Mouse (Mus musculus) lung, adult 2 months (tissue): Measurements from ENCODE around the gene Hsdl2. TPM values are rescaled to one million over a fixed set of nuclear protein-coding genes. Genes with fewer than 3 reads are reported as not detected.
"Not testable (repeated sequence)": the region's sequence is repeated elsewhere in the genome, so short reads cannot be mapped to it uniquely, and the experiment has no call there.

Source experiments
- DNase-seq: peaks from one replicate; pipeline ENCODE4 v3.0.0; 2022
- H3K4me1 ChIP-seq: fragments of 200-500 bp; 2 replicates; pipeline ENCODE4 v1.6.1; 2011; ENCODE audit warnings: low read length; ENCODE audit not compliant: control insufficient read depth, insufficient read depth
- H3K4me3 ChIP-seq: fragments of 200-500 bp; replicated peaks from 2 replicates; pipeline ENCODE3; 2011; ENCODE audit warnings: low read depth, mild to moderate bottlenecking, control low read depth, low read length; ENCODE audit errors: extremely low read depth
- CTCF ChIP-seq: fragments of 200-500 bp; IDR thresholded peaks from 2 replicates; pipeline ENCODE4 v1.5.1; 2011; ENCODE audit warnings: mild to moderate bottlenecking, low read length, control low read depth; ENCODE audit not compliant: insufficient read depth
- POLR2A ChIP-seq: fragments of 200-500 bp; IDR thresholded peaks from 2 replicates; pipeline ENCODE4 v1.6.1; 2011; ENCODE audit warnings: low read depth, mild to moderate bottlenecking, control low read depth, low read length, borderline replicate concordance; ENCODE audit errors: extremely low read depth
- WGBS: fragments of 180-500 bp; shearing (Covaris S2); methylation state at CpG from one replicate; pipeline ENCODE4 v1.1.7; 2018; 5-methylcytosine and 5-hydroxymethylcytosine counted together
- polyA plus RNA-seq: library from polyadenylated mRNA; depleted of rRNA; stranded (reverse); fragments of >200 nt; gene quantifications from 2 replicates; pipeline ENCODE4 v1.2.3, GENCODE M21; 2012

The Hsdl2 gene
- polyA plus RNA-seq, 1 experiment, result 16.1 TPM

- peaks cover 5% of the 10 kb centered on the region; the same call in 1 of the 2 replicates for H3K4me1 ChIP-seq
- H3K4me3 ChIP-seq, result peak overlapping the region; percentile 96
- no peak for TF ChIP-seq CTCF
- TF ChIP-seq POLR2A, result no peak
- peak; percentile 83 for DNase-seq
- under 1% methylated on average over 81 of the region's 83 CpGs for WGBS
These were observed 32.7 kb upstream of the Hsdl2 start for GRCm38 (mm10) chr4:59548560-59549174.

DNA sequence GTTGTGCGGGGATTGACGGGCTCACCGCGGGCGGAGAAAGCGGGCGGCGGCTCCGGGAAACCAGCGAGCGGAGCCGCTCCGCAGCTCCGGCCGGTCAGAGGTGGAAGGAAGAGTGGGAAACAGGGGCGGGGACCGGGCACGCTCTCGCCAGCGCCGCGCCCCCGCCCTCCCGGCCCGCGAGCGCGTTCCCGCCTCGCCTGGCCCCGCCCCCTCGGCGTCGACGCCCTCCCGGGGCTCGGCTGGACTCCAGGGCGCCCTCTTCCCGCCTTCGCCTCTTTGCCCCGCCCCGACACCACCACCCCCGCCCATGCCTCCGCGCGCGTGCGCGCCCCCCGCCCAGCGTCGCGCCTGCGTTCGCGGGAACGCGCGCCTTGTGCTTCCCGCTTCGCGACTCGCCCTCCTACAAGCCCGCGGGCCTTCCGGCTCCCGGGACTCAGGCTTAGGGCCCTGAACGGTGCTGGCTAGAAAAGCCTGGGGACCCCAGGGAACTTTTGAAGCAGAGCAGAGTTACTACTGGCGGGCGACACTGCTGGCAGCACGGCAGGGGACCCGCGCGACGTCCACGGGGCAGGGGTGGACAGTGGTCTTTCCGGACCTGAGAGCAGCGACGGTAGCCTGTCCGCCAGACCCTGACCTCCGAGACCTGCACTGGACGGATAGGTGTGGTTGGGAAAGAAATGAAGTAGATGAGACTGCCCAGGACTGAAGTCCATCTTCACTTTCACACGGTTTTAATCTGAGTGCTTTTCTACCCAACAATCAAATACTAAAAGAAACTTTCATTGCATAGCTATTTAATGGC is 32.0 kb upstream of the Hsdl2 start, which contains the start of gene Ptbp3:
Ptbp3 (minus strand) TSS at position 190 of the 802 bp plus-strand sequence.
- peak; percentile 90 for DNase-seq
- Histone ChIP-seq H3K4me3 (peak within 1 kb of the TSS; percentile 96), H3K4me1 (peaks cover 5% of the 10 kb centered on the region; the same call in 1 of the 2 replicates)
- TF ChIP-seq POLR2A (peak; percentile 82), CTCF (no peak)
- WGBS, result under 1% methylated on average over 63 of the region's 83 CpGs

DNA sequence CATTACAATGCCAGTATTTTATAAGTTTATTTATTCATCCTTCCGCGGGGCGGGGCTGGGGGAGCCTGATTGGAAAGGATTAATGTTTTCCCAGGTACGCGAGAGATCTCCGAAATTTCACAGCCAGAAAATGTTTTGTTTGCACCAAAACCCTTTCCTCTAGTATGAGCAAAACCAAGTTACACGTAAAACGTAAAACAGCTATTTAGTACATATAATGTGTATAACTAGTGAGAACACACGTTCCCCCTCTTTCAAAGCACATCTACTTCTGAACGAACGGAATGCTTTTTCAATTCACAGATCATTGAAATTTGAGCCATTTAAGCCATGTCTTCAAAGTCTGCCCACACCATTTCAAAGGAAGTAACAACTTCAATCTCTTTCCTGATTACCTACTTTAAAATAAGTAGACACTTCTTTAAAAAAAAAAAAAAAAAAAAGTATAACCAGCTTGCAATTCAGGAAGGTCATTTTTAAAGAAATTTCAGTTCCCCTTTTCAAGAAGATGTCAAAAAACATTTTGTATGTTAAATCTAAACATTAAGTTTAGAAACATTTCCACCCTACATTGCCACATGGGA is 31.3 kb upstream of the Hsdl2 start:
- H3K4me3 ChIP-seq, result peak overlapping the region; percentile 89
- TF ChIP-seq POLR2A (no peak), CTCF (no peak)
- peaks cover 5% of the 10 kb centered on the region; the same call in 1 of the 2 replicates for H3K4me1 ChIP-seq
- DNase-seq, result no peak
- WGBS, result 16% methylated on average over 11 of the region's 11 CpGs

- TF ChIP-seq POLR2A, result no peak
- TF ChIP-seq CTCF, result no peak
- DNase-seq, result no peak
- Histone ChIP-seq H3K4me3 (no peak overlapping the region), H3K4me1 (no peaks in the 10 kb centered on the region; the same call in 1 of the 2 replicates)
- 89% methylated on average over 1 of the region's 1 CpGs for WGBS
These were observed 29.5 kb upstream of the Hsdl2 start for GRCm38 (mm10) chr4:59551901-59552300.

DNA sequence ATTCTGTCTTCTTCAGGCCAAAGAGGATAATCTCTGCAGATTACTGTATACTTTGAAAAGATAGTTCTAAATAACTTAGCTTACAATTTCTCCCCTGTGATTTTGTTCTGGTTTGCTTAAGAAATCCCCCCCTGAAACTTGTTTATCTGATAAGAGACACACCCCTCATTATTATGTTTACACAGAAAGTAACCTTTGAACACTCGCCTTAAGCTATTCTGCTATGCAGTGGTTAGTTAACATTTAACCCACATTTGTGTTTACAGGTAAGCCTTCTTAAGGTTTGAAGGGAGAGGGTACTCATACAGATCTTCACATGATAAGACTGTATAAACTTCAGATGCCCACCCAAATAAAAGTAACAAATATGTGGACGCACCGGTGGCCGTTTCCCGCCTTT is 28.5 kb upstream of the Hsdl2 start:
- TF ChIP-seq CTCF (no peak), POLR2A (no peak)
- Histone ChIP-seq H3K4me1 (no peaks in the 10 kb centered on the region; the same call in 1 of the 2 replicates), H3K4me3 (no peak overlapping the region)
- no peak for DNase-seq
- 64% methylated on average over 5 of the region's 5 CpGs for WGBS

DNA sequence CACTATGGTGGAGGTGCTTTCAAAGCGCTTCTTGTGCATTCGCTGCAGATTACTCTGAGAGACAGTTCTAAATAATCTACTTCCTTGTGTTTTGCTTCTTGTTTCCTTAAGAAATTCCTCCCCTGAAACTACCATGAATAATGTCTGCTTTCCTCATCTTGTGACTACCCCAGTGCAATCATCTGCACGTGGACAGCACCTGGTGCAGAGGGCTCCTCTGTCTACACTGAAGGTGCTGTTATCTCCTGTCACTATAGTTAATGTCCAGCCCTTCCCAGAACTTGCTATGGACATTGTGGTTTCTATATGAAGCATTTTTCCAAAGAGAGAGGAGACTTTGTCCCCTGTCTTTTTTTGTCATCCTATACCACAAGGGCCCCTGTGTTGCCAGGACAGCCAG is 27.8 kb upstream of the Hsdl2 start:
- WGBS, result 40% methylated on average over 3 of the region's 3 CpGs
- no peak for DNase-seq
- H3K4me3 ChIP-seq, result no peak overlapping the region
- TF ChIP-seq CTCF (no peak), POLR2A (no peak)
- no peaks in the 10 kb centered on the region; the same call in 1 of the 2 replicates for H3K4me1 ChIP-seq

DNA sequence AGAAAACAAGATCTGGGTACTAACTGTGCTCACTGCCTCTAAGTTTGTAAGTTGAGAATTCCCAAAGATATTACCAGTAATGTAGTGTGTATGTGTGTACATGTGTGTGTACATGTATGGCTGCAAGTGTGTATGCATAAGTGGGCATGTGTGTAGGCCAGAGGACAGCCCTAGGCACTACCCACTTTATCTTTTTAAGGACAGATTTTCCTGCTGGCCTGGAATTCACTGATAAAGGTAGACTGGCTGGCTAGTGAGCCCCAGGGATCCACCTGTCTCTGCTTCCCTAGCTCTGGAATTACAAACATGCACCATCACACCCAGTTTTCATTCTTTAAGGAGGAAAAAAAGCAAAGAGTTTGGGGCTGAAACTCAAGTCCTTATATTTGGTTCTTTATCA is 26.2 kb upstream of the Hsdl2 start:
- Histone ChIP-seq H3K4me3 (no peak overlapping the region), H3K4me1 (no peaks in the 10 kb centered on the region)
- DNase-seq, result no peak
- TF ChIP-seq CTCF (no peak), POLR2A (no peak)

GRCm38 (mm10) chr4:59557343-59557742 is 24.0 kb upstream of the Hsdl2 start:
- H3K4me1 ChIP-seq, H3K4me3 ChIP-seq: not testable (repeated sequence)
- WGBS, result 95% methylated on average over 4 of the region's 4 CpGs

DNA sequence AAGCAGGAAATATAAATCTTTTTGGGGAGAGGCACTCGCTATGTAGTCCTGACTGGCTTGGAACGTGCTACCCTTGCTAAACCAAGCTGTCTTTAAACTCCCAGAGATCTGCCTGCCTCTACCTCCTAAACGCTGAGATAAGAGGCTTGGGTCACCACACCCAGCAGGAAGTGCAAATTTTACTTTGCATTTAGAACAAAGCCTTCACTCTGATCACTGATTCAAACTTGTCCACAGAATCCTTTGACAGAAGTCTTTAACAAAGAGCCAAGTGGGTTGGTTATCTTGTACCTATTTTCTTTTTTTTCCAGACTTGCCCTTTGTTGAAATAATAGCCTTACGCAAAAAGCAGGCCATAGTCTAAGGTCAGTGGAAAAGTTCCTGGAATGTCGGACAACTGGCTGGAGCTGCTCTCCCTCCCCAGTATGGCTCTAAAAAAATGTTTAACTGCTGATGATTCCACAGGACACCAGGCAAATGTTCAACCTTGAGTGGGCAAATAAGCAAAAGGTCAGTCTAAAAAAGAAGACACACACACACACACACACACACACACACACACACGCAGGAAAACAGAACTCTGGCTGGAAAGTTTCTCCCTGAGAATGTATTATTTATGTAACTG is 23.2 kb upstream of the Hsdl2 start:
- H3K4me3 ChIP-seq, result no peak overlapping the region
- DNase-seq, result no peak
- H3K4me1 ChIP-seq, result no peaks in the 10 kb centered on the region
- 67% methylated on average over 6 of the region's 6 CpGs for WGBS
- TF ChIP-seq CTCF, result no peak
- no peak for TF ChIP-seq POLR2A

More at GRCm38 (mm10) chr4:59557343-59557742, 24.0 kb upstream of the Hsdl2 start:
- not testable (repeated sequence) for DNase-seq

- no peak for TF ChIP-seq CTCF
- TF ChIP-seq POLR2A, result no peak
- WGBS, result 91% methylated on average over 6 of the region's 6 CpGs
These were observed 21.2 kb upstream of the Hsdl2 start for GRCm38 (mm10) chr4:59560141-59560540.

More at GRCm38 (mm10) chr4:59560141-59560540, 21.2 kb upstream of the Hsdl2 start:
- DNase-seq, result no peak
- Histone ChIP-seq H3K4me3 (no peak overlapping the region), H3K4me1 (no peaks in the 10 kb centered on the region)
